Mouse (Mus musculus): ENCODE measurements around the gene Mob3b.

GRCm38 (mm10) chr4:34966336-34966957 lies 190.8 kb downstream of the Mob3b start:
- TF ChIP-seq CTCF (IDR thresholded peaks at IDR 0.05; ENCODE audit: low read depth, low read length) (no peak), GATA1 (IDR thresholded peaks at IDR 0.05; ENCODE audit: borderline replicate concordance, low read length) (no peak), TAL1 (conservative IDR thresholded peaks at IDR 0.05; ENCODE audit: low read depth, low read length) (no peak), GATA2 (IDR thresholded peaks at IDR 0.05; ENCODE audit: borderline replicate concordance, low read depth, low read length) (no peak)

Measured in G1E (cell line).